Mouse (Mus musculus): ENCODE data around the gene H2al1a. TPM values are rescaled to one million over a fixed set of nuclear protein-coding genes. Genes with fewer than 3 reads are reported as not detected.

H2al1a gene
- polyA plus RNA-seq, 1 experiment from 2014 or later, result not detected

Other genes starting within 250 kb of the H2al1a start
- not detected in 2 replicates for gene H2al1b, start 3.2 kb downstream of the H2al1a start, polyA plus RNA-seq (2015; fragmentation: Nextera tagmentation; extraction: Ambion mirVana)
- gene H2al1c, start 6.4 kb downstream of the H2al1a start, polyA plus RNA-seq (2015; fragmentation: Nextera tagmentation; extraction: Ambion mirVana), result not detected in 2 replicates
- not detected in 2 replicates for gene H2al1d, start 9.6 kb downstream of the H2al1a start, polyA plus RNA-seq (2015; fragmentation: Nextera tagmentation; extraction: Ambion mirVana)
- gene H2al1e, start 12.7 kb downstream of the H2al1a start, polyA plus RNA-seq (2015; fragmentation: Nextera tagmentation; extraction: Ambion mirVana), result not detected in 2 replicates
- not detected in 2 replicates for gene H2al1f, start 15.9 kb downstream of the H2al1a start, polyA plus RNA-seq (2015; fragmentation: Nextera tagmentation; extraction: Ambion mirVana)
- gene H2al1g, start 19.0 kb downstream of the H2al1a start, polyA plus RNA-seq (2015; fragmentation: Nextera tagmentation; extraction: Ambion mirVana), result not detected in 2 replicates
- gene H2al1h, start 22.2 kb downstream of the H2al1a start, polyA plus RNA-seq (2015; fragmentation: Nextera tagmentation; extraction: Ambion mirVana), result not detected in 2 replicates
- gene H2al1i, start 25.4 kb downstream of the H2al1a start, polyA plus RNA-seq (2015; fragmentation: Nextera tagmentation; extraction: Ambion mirVana), result not detected in 2 replicates
- not detected in 2 replicates for gene H2al1j, start 28.6 kb downstream of the H2al1a start, polyA plus RNA-seq (2015; fragmentation: Nextera tagmentation; extraction: Ambion mirVana)